Mouse (Mus musculus) hematopoietic stem cell, adult 5-6 weeks (primary cell): Measurements from ENCODE around the gene Ctu1. TPM values are rescaled to one million over a fixed set of nuclear protein-coding genes. Genes with fewer than 3 reads are reported as not detected.
"Not testable (repeated sequence)": the region's sequence is repeated elsewhere in the genome, so short reads cannot be mapped to it uniquely, and the experiment has no call there.

Experiments
- ATAC-seq, 2 experiments: fragments of 125-278 bp in 1 of 2; replicated peaks in 1 of 2; 2 replicates each; pipeline ENCODE4 v1.8.0; 2016 to 2017; ENCODE audit warnings: inconsistent platforms in 2 of 2, mild to moderate bottlenecking in 2 of 2, moderate number of reproducible peaks in 2 of 2, low read depth in 1 of 2, moderate TSS enrichment in 1 of 2; ENCODE audit not compliant: low FRiP score in 2 of 2, poor library complexity in 2 of 2, severe bottlenecking in 2 of 2, insufficient read depth in 1 of 2, low TSS enrichment in 1 of 2
- total RNA-seq: library from RNA; stranded (forward); fragments of 172-1452, 232-1000 nt; gene quantifications from 2 replicates; pipeline ENCODE4 v1.2.3, GENCODE M21; 2017

Ctu1 gene
- total RNA-seq, result 6.3 and 9.8 TPM in 2 replicates

- peak; percentile 96 to 97 for ATAC-seq
These were observed at the start of gene Ctu1 for GRCm38 (mm10) chr7:43671809-43672580. Gene Ctu1, plus strand, starts transcription at chr7:43672016.

- peak; percentile 29 to 49; a peak in 2 of 4 replicates for ATAC-seq
These were observed 48.9 kb upstream of the Ctu1 start for GRCm38 (mm10) chr7:43622927-43623326.

- ATAC-seq, result no peak
These were observed 48.0 kb upstream of the Ctu1 start for GRCm38 (mm10) chr7:43623819-43624218.

- no peak for ATAC-seq
These were observed 46.8 kb upstream of the Ctu1 start for GRCm38 (mm10) chr7:43625065-43625464.

- no peak for ATAC-seq
These were observed 45.9 kb upstream of the Ctu1 start for GRCm38 (mm10) chr7:43625794-43626422.

GRCm38 (mm10) chr7:43633940-43634339 is 37.9 kb upstream of the Ctu1 start:
- ATAC-seq, result no peak

GRCm38 (mm10) chr7:43634500-43634899 is 37.3 kb upstream of the Ctu1 start, which contains the start of gene Ceacam18:
Gene Ceacam18, plus strand, starts transcription at chr7:43634707.
- ATAC-seq, result no peak

- ATAC-seq, result peak; percentile 63 to 74; a peak in 3 of 4 replicates
These were observed 35.6 kb upstream of the Ctu1 start for GRCm38 (mm10) chr7:43636194-43636593.

GRCm38 (mm10) chr7:43637118-43637517 is 34.7 kb upstream of the Ctu1 start:
- no peak; a peak in 1 of 4 replicates for ATAC-seq

GRCm38 (mm10) chr7:43642587-43642986 is 29.2 kb upstream of the Ctu1 start:
- ATAC-seq, result peak in 1 of 2 experiments; percentile 60; a peak in 1 of 4 replicates

GRCm38 (mm10) chr7:43643046-43643652 is 28.7 kb upstream of the Ctu1 start:
- ATAC-seq, result peak; percentile 10 to 14; a peak in 1 of 4 replicates

- ATAC-seq, result no peak
These were observed 19.1 kb upstream of the Ctu1 start for GRCm38 (mm10) chr7:43652683-43653082.

- ATAC-seq, result peak; percentile 72 to 84
These were observed 17.3 kb upstream of the Ctu1 start for GRCm38 (mm10) chr7:43654519-43654918.

GRCm38 (mm10) chr7:43656232-43656631 is 15.6 kb upstream of the Ctu1 start:
- peak; percentile 55 to 65 for ATAC-seq

- peak in 1 of 2 experiments; percentile 42; a peak in 1 of 4 replicates for ATAC-seq
These were observed 11.8 kb upstream of the Ctu1 start, which contains the start of gene Siglece for GRCm38 (mm10) chr7:43660002-43660401. Gene Siglece, minus strand, starts transcription at chr7:43660161.

GRCm38 (mm10) chr7:43662804-43663203 is 9.0 kb upstream of the Ctu1 start:
- peak; percentile 69 to 70; a peak in 1 of 4 replicates for ATAC-seq

- not testable (repeated sequence) for ATAC-seq
These were observed 4.6 kb upstream of the Ctu1 start for GRCm38 (mm10) chr7:43667221-43667620.

GRCm38 (mm10) chr7:43668582-43668981 is 3.2 kb upstream of the Ctu1 start:
- 0 out of 4 replicates have a peak, but pooled peaks of 1 of the 2 experiments have one; percentile 25 for ATAC-seq
